Mouse (Mus musculus): Measurements from ENCODE around the gene Plekha6.

- TF ChIP-seq ZNF384 (IDR thresholded peaks at IDR 0.05; ENCODE audit: low read depth, low read length), result no peak
- no peak for TF ChIP-seq ZC3H11A (IDR thresholded peaks at IDR 0.05; ENCODE audit: borderline replicate concordance, low read depth, low read length)
- TF ChIP-seq CHD2 (IDR thresholded peaks at IDR 0.05; ENCODE audit: low read depth, low read length), result no peak
- TF ChIP-seq MAFK (IDR thresholded peaks at IDR 0.05; ENCODE audit: insufficient read depth, low read depth, low read length), result no peak
- no peak for TF ChIP-seq HCFC1 (IDR thresholded peaks at IDR 0.05; ENCODE audit: borderline replicate concordance, insufficient read depth, low read length)
Observed at GRCm38 (mm10) chr1:133164591-133165011, 591 bp downstream of the Plekha6 start.

Measured in ES-E14 (cell line).